Mouse (Mus musculus): ENCODE results near the gene Olfr1309.

The Olfr1309 gene

DNA sequence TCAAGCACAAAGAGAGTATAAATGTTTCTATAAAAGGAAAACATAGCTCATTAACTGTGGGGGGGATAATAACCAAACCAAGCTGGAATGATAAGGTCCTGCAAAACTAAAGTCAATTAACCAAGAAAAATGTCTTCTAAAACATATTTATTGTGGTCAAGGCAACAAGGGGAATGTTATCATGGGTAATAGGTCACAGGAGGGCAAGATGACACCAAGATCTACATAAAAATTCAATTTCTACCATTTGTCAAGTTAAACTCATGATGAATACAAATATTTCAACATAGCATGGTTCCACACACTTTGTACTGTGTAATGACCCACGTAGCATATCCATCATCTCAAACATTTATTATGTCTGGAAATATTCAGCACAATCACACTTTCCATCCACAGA, at the start of gene Olfr1309:
Gene Olfr1309, minus strand, starts transcription at position 101 of the 400 bp plus-strand sequence.
- no peak for TF ChIP-seq GATA4 (IDR thresholded peaks at IDR 0.05; ENCODE audit: insufficient replicate concordance, low read length)

- no peak for TF ChIP-seq GATA4 (IDR thresholded peaks at IDR 0.05; ENCODE audit: insufficient replicate concordance, low read length)
Observed at GRCm38 (mm10) chr2:112024312-112024711, 34.2 kb upstream of the Olfr1309 start, which contains the start of gene Olfr1311. Gene Olfr1311, minus strand, starts transcription at chr2:112024412.

GRCm38 (mm10) chr2:112014900-112015299, 24.8 kb upstream of the Olfr1309 start:
- no peak for TF ChIP-seq GATA4 (IDR thresholded peaks at IDR 0.05; ENCODE audit: insufficient replicate concordance, low read length)

- TF ChIP-seq GATA4 (IDR thresholded peaks at IDR 0.05; ENCODE audit: insufficient replicate concordance, low read length), result no peak
Observed at GRCm38 (mm10) chr2:112012608-112013007, 22.5 kb upstream of the Olfr1309 start, which contains the start of gene Olfr1310. Gene Olfr1310, minus strand, starts transcription at chr2:112012708.

GRCm38 (mm10) chr2:111964844-111965243, 25.2 kb downstream of the Olfr1309 start, which contains the start of gene Olfr1308:
Gene Olfr1308, minus strand, starts transcription at chr2:111964944.
- no peak for TF ChIP-seq GATA4 (IDR thresholded peaks at IDR 0.05; ENCODE audit: insufficient replicate concordance, low read length)

DNA sequence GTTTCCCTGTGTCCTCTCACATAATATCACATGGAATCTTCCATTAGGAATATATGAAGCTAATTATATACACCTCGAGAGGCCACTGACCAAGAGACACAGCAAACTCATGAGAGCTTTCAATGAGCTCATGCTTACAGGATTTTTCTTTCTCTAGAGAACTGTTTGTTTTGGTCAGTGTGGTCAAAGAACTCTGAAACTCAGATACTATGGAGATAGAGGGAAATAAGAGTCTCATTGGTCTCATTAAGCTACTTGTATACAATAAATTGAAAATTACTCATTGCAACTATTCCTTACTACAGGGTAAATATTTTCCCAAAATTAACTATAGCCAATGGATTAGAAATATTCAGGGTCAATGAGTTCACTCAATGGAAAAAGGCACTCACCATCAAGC, 40.7 kb downstream of the Olfr1309 start, which contains the start of gene Olfr1307:
Gene Olfr1307, minus strand, starts transcription at position 101 of the 400 bp plus-strand sequence.
- TF ChIP-seq GATA4 (IDR thresholded peaks at IDR 0.05; ENCODE audit: insufficient replicate concordance, low read length), result no peak
